Mouse (Mus musculus) limb, embryonic 15.5 days (tissue): Measurements from ENCODE around the gene Emcn. TPM values are rescaled to one million over a fixed set of nuclear protein-coding genes. Genes with fewer than 3 reads are reported as not detected.

ENCODE experiments used
- ATAC-seq: fragments of 200-750 bp; cut with Nextera tagmentation; 2 replicates; pipeline ENCODE4 v1.8.0; 2017; ENCODE audit warnings: low read depth, moderate TSS enrichment; ENCODE audit not compliant: insufficient number of reproducible peaks, low FRiP score, low TSS enrichment
- H3K27ac ChIP-seq: fragments of 300-500 bp; sonication (generic); 2 replicates; pipeline ENCODE4 v1.5.1; 2015; ENCODE audit warnings: moderate library complexity, mild to moderate bottlenecking, inconsistent platforms
- H3K27me3 ChIP-seq: fragments of 300-500 bp; sonication (generic); 2 replicates; pipeline ENCODE4 v1.6.1; 2015; ENCODE audit warnings: inconsistent platforms
- H3K36me3 ChIP-seq: fragments of 300-500 bp; sonication (generic); 2 replicates; pipeline ENCODE4 v1.6.1; 2015; ENCODE audit warnings: inconsistent platforms
- H3K4me1 ChIP-seq: fragments of 300-500 bp; sonication (generic); 2 replicates; pipeline ENCODE4 v1.6.1; 2015; ENCODE audit warnings: inconsistent platforms
- H3K4me2 ChIP-seq: fragments of 300-500 bp; sonication (generic); 2 replicates; pipeline ENCODE4 v1.6.1; 2015; ENCODE audit warnings: mild to moderate bottlenecking, inconsistent platforms
- H3K4me3 ChIP-seq: fragments of 300-500 bp; sonication (generic); 2 replicates; pipeline ENCODE4 v1.5.1; 2015; ENCODE audit warnings: mild to moderate bottlenecking, inconsistent platforms
- H3K9ac ChIP-seq: fragments of 300-500 bp; sonication (generic); 2 replicates; pipeline ENCODE4 v1.6.1; 2015; ENCODE audit warnings: inconsistent platforms
- H3K9me3 ChIP-seq: fragments of 300-500 bp; sonication (generic); 2 replicates; pipeline ENCODE4 v1.6.1; 2016; ENCODE audit warnings: inconsistent platforms
- WGBS: fragments of 180-500 bp; shearing (Covaris S2); methylation state at CpG from one replicate; pipeline ENCODE4 v1.1.7; 2015; 5-methylcytosine and 5-hydroxymethylcytosine counted together
- polyA plus RNA-seq: library from polyadenylated mRNA; unstranded; fragments of >200 nt; fragmentation: Nextera tagmentation; extraction: Ambion mirVana; gene quantifications from 2 replicates; pipeline ENCODE4 v1.2.1, GENCODE M21; 2015

Emcn gene
- polyA plus RNA-seq, 1 experiment from 2014 or later, result 31.1 TPM

DNA sequence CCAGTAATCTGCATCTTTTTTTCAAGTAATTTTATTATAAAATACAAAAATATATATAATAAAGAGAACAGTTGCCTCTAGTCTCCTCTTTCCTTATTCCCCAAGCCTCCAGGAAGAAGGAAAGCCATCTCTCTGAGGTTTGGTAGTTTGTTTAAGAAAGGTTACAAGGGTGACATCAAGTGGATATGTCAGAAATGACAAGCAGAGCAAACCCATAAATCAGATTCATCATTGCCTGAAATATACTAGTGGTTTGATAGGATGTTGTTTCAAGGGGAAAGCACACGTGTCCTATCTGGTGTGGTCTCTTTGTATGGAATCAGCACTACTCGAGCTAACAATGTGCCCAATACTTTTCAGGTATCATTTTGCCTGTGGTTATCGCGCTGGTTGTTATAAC is 77.8 kb downstream of the Emcn start:
- Histone ChIP-seq H3K9me3 (no peaks in the 10 kb centered on the region), H3K36me3 (no peaks in the 10 kb centered on the region), H3K27ac (no peak overlapping the region), H3K9ac (no peak overlapping the region), H3K27me3 (no peaks in the 10 kb centered on the region), H3K4me2 (no peak overlapping the region), H3K4me3 (no peak overlapping the region), H3K4me1 (no peaks in the 10 kb centered on the region)
- 60% methylated on average over 4 of the region's 4 CpGs for WGBS
- no peak for ATAC-seq

DNA sequence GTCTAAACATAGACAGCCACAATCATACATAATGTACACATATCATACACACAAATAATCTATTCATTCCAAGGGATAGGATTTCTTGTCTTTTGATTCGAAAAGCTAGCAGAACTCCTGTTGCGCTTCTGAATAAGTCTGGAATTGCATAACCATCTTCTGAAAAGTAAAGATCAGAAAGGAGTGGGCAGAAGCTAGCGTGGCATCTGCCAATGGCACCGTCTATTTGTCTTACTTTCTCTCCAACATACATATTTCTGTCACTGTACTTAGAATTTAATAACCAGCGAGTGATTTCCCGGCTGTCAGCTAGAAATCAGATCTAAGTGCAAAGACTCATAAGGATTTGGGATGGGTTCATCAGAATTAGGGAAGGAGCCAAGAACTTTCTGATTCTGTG is 88.6 kb downstream of the Emcn start:
- Histone ChIP-seq H3K27ac (no peak overlapping the region), H3K9ac (no peak overlapping the region), H3K36me3 (no peaks in the 10 kb centered on the region), H3K4me1 (no peaks in the 10 kb centered on the region), H3K4me2 (no peak overlapping the region), H3K9me3 (no peaks in the 10 kb centered on the region), H3K27me3 (no peaks in the 10 kb centered on the region), H3K4me3 (no peak overlapping the region)
- ATAC-seq, result no peak
- 89% methylated on average over 6 of the region's 6 CpGs for WGBS

DNA sequence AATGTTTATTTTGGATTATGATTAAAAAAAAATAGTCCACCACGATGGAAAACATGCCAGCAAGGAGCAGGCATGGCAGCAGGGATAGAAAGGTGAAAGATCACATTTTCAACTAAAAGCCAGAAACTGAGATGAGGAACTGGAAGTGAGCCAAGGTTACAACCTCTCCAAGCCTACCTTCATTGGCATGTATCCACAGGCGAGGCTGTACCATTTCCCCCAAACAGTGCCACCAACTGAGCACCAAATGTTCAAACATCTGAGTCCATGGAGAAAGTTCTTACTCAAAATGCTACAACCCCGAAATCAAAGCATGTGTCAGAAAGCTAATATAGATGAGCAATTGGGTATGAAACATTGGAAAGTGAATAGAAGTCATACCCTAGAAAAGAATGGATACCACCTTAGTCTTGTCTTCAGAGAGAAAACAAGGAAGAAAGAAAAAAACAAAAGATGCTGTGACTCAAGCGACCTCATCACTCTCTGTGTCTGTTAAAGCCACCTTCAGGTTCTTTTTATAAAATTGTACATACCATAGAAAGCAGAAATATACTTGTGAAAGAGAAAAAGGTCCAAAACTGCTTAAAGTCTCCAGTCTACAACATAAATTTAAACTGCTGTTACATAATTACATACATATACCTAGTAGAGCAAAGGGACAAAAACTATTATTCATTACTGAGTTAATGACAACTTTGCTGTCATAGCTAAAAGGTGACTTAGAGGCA is 124.2 kb downstream of the Emcn start:
- no peak overlapping the region for H3K4me2 ChIP-seq
- H3K4me3 ChIP-seq, result no peak overlapping the region
- no peaks in the 10 kb centered on the region for H3K9me3 ChIP-seq
- no peak for ATAC-seq
- no peak overlapping the region for H3K27ac ChIP-seq
- 70% methylated on average over 4 of the region's 4 CpGs for WGBS
- no peaks in the 10 kb centered on the region for H3K4me1 ChIP-seq
- no peaks in the 10 kb centered on the region for H3K36me3 ChIP-seq
- H3K9ac ChIP-seq, result no peak overlapping the region
- H3K27me3 ChIP-seq, result no peaks in the 10 kb centered on the region

DNA sequence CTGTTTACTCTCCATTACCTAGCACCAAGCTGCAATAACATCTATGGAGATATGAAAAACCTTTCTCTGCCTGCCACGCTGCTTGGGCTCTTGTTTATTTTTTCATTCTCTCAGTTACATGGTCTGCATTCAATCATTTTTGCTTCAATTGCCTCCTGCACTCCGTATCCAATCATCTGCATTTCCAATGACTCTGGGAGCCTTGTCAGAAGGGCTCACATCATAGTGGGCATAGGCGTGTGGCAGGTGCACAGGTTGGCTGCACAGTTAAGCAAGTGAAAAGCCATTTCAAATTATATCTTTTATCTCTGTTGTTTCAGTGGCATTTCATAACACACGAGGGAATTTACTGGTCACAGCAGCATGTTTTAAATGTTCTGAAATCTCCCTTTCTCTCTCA is 125.1 kb downstream of the Emcn start:
- Histone ChIP-seq H3K36me3 (no peaks in the 10 kb centered on the region), H3K4me3 (no peak overlapping the region), H3K27ac (no peak overlapping the region), H3K9me3 (no peaks in the 10 kb centered on the region), H3K4me2 (no peak overlapping the region), H3K27me3 (no peaks in the 10 kb centered on the region), H3K4me1 (no peaks in the 10 kb centered on the region), H3K9ac (no peak overlapping the region)
- no peak for ATAC-seq
- 72% methylated on average over 4 of the region's 4 CpGs for WGBS

DNA sequence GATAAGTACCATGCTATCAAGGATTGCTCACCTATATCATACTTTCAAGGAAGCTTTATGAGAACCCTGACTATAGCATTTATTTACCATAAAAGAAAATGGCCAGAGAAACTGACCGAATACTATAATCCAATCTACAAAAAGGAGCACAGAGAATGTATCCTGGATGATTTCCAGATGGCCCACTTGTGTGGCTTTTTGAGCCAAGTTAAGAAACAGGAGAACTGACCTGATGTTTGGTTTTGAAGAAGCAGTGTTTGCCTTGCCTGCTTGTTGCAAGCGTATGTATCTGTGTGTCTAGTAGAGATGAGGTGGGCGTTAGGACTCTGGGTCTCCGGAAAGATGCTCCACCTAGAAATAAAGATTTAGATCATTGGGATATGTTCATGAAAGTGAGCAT is 125.9 kb downstream of the Emcn start:
- no peak for ATAC-seq
- Histone ChIP-seq H3K9me3 (no peaks in the 10 kb centered on the region), H3K4me2 (no peak overlapping the region), H3K27me3 (no peaks in the 10 kb centered on the region), H3K4me1 (no peaks in the 10 kb centered on the region), H3K4me3 (no peak overlapping the region), H3K27ac (no peak overlapping the region), H3K9ac (no peak overlapping the region), H3K36me3 (no peaks in the 10 kb centered on the region)
- 86% methylated on average over 4 of the region's 4 CpGs for WGBS

DNA sequence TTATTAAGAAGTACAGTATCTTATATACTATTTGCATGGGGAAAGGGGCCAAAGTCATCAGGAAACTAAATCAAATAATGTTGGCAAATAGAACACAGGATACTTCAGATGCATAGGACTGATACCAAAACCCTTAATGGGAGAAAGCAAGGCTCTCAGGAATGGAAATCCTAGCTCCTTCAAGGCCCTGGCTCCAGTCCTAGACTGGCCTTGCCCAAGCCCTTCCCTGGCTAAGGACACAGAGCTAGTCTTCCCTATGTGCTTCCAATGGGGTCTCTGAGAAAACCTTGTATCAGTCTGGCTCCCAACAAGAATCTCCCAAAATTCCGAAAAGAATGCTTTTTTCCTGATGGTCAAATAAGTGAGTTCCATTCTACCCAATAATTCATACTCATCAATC is 126.5 kb downstream of the Emcn start:
- no peak overlapping the region for H3K27ac ChIP-seq
- H3K4me2 ChIP-seq, result no peak overlapping the region
- 90% methylated on average over 1 of the region's 1 CpGs for WGBS
- no peak for ATAC-seq
- H3K9me3 ChIP-seq, result no peaks in the 10 kb centered on the region
- H3K9ac ChIP-seq, result no peak overlapping the region
- no peaks in the 10 kb centered on the region for H3K36me3 ChIP-seq
- H3K4me3 ChIP-seq, result no peak overlapping the region
- H3K27me3 ChIP-seq, result no peaks in the 10 kb centered on the region
- no peaks in the 10 kb centered on the region for H3K4me1 ChIP-seq

DNA sequence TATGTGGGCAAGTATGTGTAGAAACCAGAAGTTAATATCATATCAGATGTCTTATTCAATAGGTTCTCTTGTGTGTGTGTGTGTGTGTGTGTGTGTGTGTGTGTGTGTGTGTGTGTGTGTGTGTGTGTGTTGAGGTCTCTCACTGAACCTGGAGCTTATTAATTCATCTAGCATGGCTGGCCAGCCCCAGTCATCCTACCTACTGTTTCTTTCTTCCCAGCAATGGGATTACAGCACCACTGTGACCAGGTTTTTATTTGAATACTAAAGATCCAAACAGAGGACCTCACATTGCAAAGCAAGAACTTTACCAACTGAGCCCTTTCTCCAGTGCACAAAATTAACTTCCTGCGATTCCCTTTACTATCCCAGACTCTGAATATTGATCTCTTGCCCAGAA is 131.3 kb downstream of the Emcn start:
- H3K4me3 ChIP-seq, result no peak overlapping the region
- no peaks in the 10 kb centered on the region for H3K36me3 ChIP-seq

DNA sequence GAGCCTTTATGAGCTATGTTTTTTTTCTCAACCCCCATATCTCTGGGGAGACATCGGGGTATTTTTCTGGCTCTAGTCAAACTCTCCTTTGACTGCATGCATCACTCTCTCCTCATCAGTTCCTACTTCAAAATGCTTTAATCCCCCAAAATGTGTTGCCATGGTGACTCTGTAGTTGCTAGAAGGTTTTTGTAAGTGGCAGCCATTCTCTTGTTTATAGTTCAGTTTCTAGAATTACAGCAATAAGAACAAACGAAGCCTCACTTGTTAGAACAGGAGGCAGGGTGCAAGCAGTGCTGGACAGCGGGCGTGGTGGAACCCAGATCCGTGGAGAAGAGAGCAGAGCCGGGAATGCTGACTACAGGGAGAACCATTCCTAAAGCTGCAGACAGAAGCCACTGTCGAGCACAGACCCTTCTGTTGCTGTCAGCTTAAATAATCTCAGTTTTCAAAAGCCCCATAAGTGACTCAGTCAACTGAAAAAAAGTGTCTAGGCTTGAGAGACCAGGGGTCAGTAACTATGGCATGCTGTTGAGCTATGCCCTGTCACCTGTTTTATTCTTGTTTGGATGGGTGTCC is 139.0 kb downstream of the Emcn start:
- 51% methylated on average over 7 of the region's 7 CpGs for WGBS
- H3K4me3 ChIP-seq, result no peak overlapping the region
- no peak for ATAC-seq
- no peaks in the 10 kb centered on the region for H3K4me1 ChIP-seq
- no peak overlapping the region for H3K9ac ChIP-seq
- no peak overlapping the region for H3K27ac ChIP-seq
- H3K36me3 ChIP-seq, result no peaks in the 10 kb centered on the region
- H3K4me2 ChIP-seq, result no peak overlapping the region
- no peaks in the 10 kb centered on the region for H3K9me3 ChIP-seq
- H3K27me3 ChIP-seq, result no peaks in the 10 kb centered on the region

More for the DNA sequence above, 131.3 kb downstream of the Emcn start:
- no peak overlapping the region for H3K27ac ChIP-seq
- H3K9ac ChIP-seq, result no peak overlapping the region
- ATAC-seq, result no peak
- H3K4me2 ChIP-seq, result no peak overlapping the region
- WGBS, result 79% methylated on average over 1 of the region's 1 CpGs
- H3K9me3 ChIP-seq, result no peaks in the 10 kb centered on the region
- H3K4me1 ChIP-seq, result no peaks in the 10 kb centered on the region
- H3K27me3 ChIP-seq, result no peaks in the 10 kb centered on the region

DNA sequence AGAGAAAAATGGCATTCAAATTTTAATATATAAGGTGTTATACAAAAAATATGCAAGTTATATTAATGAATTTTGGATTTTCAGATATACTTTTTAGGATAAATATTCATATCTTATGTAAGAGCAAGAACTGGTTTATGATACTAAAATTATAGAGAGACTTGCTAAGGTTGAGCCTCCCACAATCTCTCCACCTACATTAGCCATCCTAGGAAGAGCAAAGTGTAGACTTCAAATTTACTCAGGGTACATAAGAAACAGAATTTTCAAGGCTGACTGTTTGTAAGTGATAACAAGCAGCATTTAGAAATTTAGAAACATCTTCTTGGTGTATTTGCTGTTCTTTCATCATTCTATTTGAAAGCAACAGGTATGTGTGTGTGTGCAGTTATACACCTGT is 140.3 kb downstream of the Emcn start:
- H3K27me3 ChIP-seq, result no peaks in the 10 kb centered on the region
- H3K9ac ChIP-seq, result no peak overlapping the region
- H3K4me1 ChIP-seq, result no peaks in the 10 kb centered on the region
- no peak overlapping the region for H3K27ac ChIP-seq
- H3K4me3 ChIP-seq, result no peak overlapping the region
- no peaks in the 10 kb centered on the region for H3K9me3 ChIP-seq
- H3K4me2 ChIP-seq, result no peak overlapping the region
- H3K36me3 ChIP-seq, result no peaks in the 10 kb centered on the region
- no peak for ATAC-seq
